Mouse (Mus musculus) embryonic facial prominence, embryonic 14.5 days (tissue): ENCODE measurements around the gene Ankrd61. TPM values are rescaled to one million over a fixed set of nuclear protein-coding genes. Genes with fewer than 3 reads are reported as not detected.
A peak's percentile ranks its signal among the peaks of the same experiment; 100 is the strongest.

ENCODE experiments used
- ATAC-seq: fragments of 200-750 bp; cut with Nextera tagmentation; 2 replicates; pipeline ENCODE4 v1.8.0; 2017; ENCODE audit warnings: low read depth, moderate number of reproducible peaks, moderate TSS enrichment
- DNase-seq: peaks from one replicate; pipeline ENCODE4 v3.0.0-alpha.2; 2015; ENCODE audit warnings: low spot score
- H3K27ac ChIP-seq: fragments of 300-500 bp; sonication (generic); replicated peaks from 2 replicates; pipeline ENCODE4 v1.5.1; 2014; ENCODE audit warnings: low read depth, mild to moderate bottlenecking, low read length, moderate library complexity
- H3K27me3 ChIP-seq: fragments of 300-500 bp; sonication (generic); replicated peaks from 2 replicates; pipeline ENCODE4 v1.6.1; 2014; ENCODE audit warnings: low read length; ENCODE audit not compliant: control insufficient read depth, insufficient read depth
- H3K36me3 ChIP-seq: fragments of 300-500 bp; sonication (generic); 2 replicates; pipeline ENCODE4 v1.6.1; 2014; ENCODE audit warnings: low read length, mixed read lengths; ENCODE audit not compliant: control insufficient read depth, insufficient read depth
- H3K4me1 ChIP-seq: fragments of 300-500 bp; sonication (generic); 2 replicates; pipeline ENCODE4 v1.6.1; 2014; ENCODE audit warnings: antibody characterized with exemption, low read length; ENCODE audit not compliant: control insufficient read depth, insufficient read depth
- H3K4me2 ChIP-seq: fragments of 300-500 bp; sonication (generic); 2 replicates; pipeline ENCODE4 v1.6.1; 2014; ENCODE audit warnings: low read depth, mild to moderate bottlenecking, low read length, moderate library complexity, mixed read lengths
- H3K4me3 ChIP-seq: fragments of 300-500 bp; sonication (generic); 2 replicates; pipeline ENCODE4 v1.5.1; 2014; ENCODE audit warnings: low read depth, mild to moderate bottlenecking, low read length
- H3K9ac ChIP-seq: fragments of 300-500 bp; sonication (generic); 2 replicates; pipeline ENCODE4 v1.6.1; 2014; ENCODE audit warnings: low read depth, mild to moderate bottlenecking, low read length, moderate library complexity, mixed read lengths
- H3K9me3 ChIP-seq: fragments of 300-500 bp; sonication (generic); 2 replicates; pipeline ENCODE4 v1.6.1; 2016; ENCODE audit warnings: low read length; ENCODE audit not compliant: control insufficient read depth
- WGBS: fragments of 180-500 bp; shearing (Covaris S2); extraction: QIAGEN DNeasy Blood & Tissue Kit; methylation state at CpG from one replicate; pipeline ENCODE4 v1.1.7; 2014; 5-methylcytosine and 5-hydroxymethylcytosine counted together
- polyA plus RNA-seq: library from polyadenylated mRNA; unstranded; fragments of >200 nt; fragmentation: Nextera tagmentation; extraction: Ambion mirVana; gene quantifications from 2 replicates; pipeline ENCODE4 v1.2.1, GENCODE M21; 2014

The Ankrd61 gene
- polyA plus RNA-seq, 1 experiment from 2014 or later: 0.18 TPM

- H3K27me3 ChIP-seq: no peaks in the 10 kb centered on the region
- peaks cover 33% of the 10 kb centered on the region for H3K36me3 ChIP-seq
- no peak for ATAC-seq
- peak overlapping the region; percentile 55 for H3K9ac ChIP-seq
- peak overlapping the region; percentile 67 for H3K4me2 ChIP-seq
- peak overlapping the region; percentile 77 for H3K27ac ChIP-seq
- peak overlapping the region; percentile 76 for H3K4me3 ChIP-seq
- no peaks in the 10 kb centered on the region for H3K9me3 ChIP-seq
- DNase-seq: peak; percentile 14
- 2% methylated on average over 9 of the region's 9 CpGs for WGBS
- H3K4me1 ChIP-seq: peaks cover 15% of the 10 kb centered on the region; the same call in 1 of the 2 replicates
These were observed 11.4 kb upstream of the Ankrd61 start for GRCm38 (mm10) chr5:143908926-143909325.

GRCm38 (mm10) chr5:143906429-143906828, 8.9 kb upstream of the Ankrd61 start:
- Histone ChIP-seq H3K36me3 (peaks cover 51% of the 10 kb centered on the region), H3K4me2 (no peak overlapping the region), H3K4me1 (peaks cover 15% of the 10 kb centered on the region; the same call in 1 of the 2 replicates), H3K9ac (no peak overlapping the region), H3K27ac (no peak overlapping the region), H3K4me3 (no peak overlapping the region), H3K27me3 (no peaks in the 10 kb centered on the region), H3K9me3 (no peaks in the 10 kb centered on the region)
- WGBS: 84% methylated on average over 8 of the region's 8 CpGs
- DNase-seq: no peak
- ATAC-seq: no peak

GRCm38 (mm10) chr5:143903813-143904212, 6.3 kb upstream of the Ankrd61 start:
- H3K4me2 ChIP-seq: no peak overlapping the region
- ATAC-seq (no peak), DNase-seq (no peak)
- no peaks in the 10 kb centered on the region for H3K27me3 ChIP-seq
- peaks cover 71% of the 10 kb centered on the region for H3K36me3 ChIP-seq
- H3K4me1 ChIP-seq: peaks cover 7% of the 10 kb centered on the region; the same call in 1 of the 2 replicates
- H3K4me3 ChIP-seq: no peak overlapping the region
- no peak overlapping the region for H3K9ac ChIP-seq
- no peak overlapping the region for H3K27ac ChIP-seq
- WGBS: 90% methylated on average over 4 of the region's 4 CpGs
- H3K9me3 ChIP-seq: no peaks in the 10 kb centered on the region

- H3K27ac ChIP-seq: no peak overlapping the region
- no peak overlapping the region for H3K4me2 ChIP-seq
- no peak overlapping the region for H3K9ac ChIP-seq
- no peaks in the 10 kb centered on the region for H3K27me3 ChIP-seq
- H3K4me3 ChIP-seq: no peak overlapping the region
- WGBS: 83% methylated on average over 3 of the region's 3 CpGs
- DNase-seq (no peak), ATAC-seq (no peak)
- H3K4me1 ChIP-seq: no peaks in the 10 kb centered on the region
- H3K36me3 ChIP-seq: peaks cover 83% of the 10 kb centered on the region
- H3K9me3 ChIP-seq: no peaks in the 10 kb centered on the region
These were observed 4.6 kb upstream of the Ankrd61 start for GRCm38 (mm10) chr5:143902111-143902510.

GRCm38 (mm10) chr5:143893396-143893795, 4.1 kb downstream of the Ankrd61 start:
- no peaks in the 10 kb centered on the region for H3K4me1 ChIP-seq
- 76% methylated on average over 5 of the region's 5 CpGs for WGBS
- ATAC-seq: peak; percentile 53; the same call in 1 of the 2 replicates
- no peak overlapping the region for H3K4me3 ChIP-seq
- peaks cover 78% of the 10 kb centered on the region for H3K36me3 ChIP-seq
- peak; percentile 47 for DNase-seq
- H3K27me3 ChIP-seq: no peaks in the 10 kb centered on the region
- no peak overlapping the region for H3K4me2 ChIP-seq
- no peaks in the 10 kb centered on the region for H3K9me3 ChIP-seq
- no peak overlapping the region for H3K9ac ChIP-seq
- H3K27ac ChIP-seq: no peak overlapping the region

GRCm38 (mm10) chr5:143892255-143892886, 5.1 kb downstream of the Ankrd61 start:
- Histone ChIP-seq H3K9ac (no peak overlapping the region), H3K36me3 (peaks cover 78% of the 10 kb centered on the region), H3K9me3 (no peaks in the 10 kb centered on the region), H3K27ac (no peak overlapping the region), H3K4me2 (no peak overlapping the region), H3K4me1 (no peaks in the 10 kb centered on the region), H3K27me3 (no peaks in the 10 kb centered on the region), H3K4me3 (no peak overlapping the region)
- ATAC-seq (no peak), DNase-seq (no peak)
- 76% methylated on average over 9 of the region's 9 CpGs for WGBS

- ATAC-seq (no peak), DNase-seq (no peak)
- no peak overlapping the region for H3K27ac ChIP-seq
- peaks cover 83% of the 10 kb centered on the region for H3K36me3 ChIP-seq
- no peak overlapping the region for H3K9ac ChIP-seq
- no peak overlapping the region for H3K4me3 ChIP-seq
- H3K27me3 ChIP-seq: no peaks in the 10 kb centered on the region
- no peaks in the 10 kb centered on the region for H3K9me3 ChIP-seq
- H3K4me2 ChIP-seq: no peak overlapping the region
- 79% methylated on average over 6 of the region's 6 CpGs for WGBS
- no peaks in the 10 kb centered on the region for H3K4me1 ChIP-seq
These were observed 6.7 kb downstream of the Ankrd61 start for GRCm38 (mm10) chr5:143890741-143891140.

- Histone ChIP-seq H3K4me3 (no peak overlapping the region), H3K9ac (no peak overlapping the region), H3K27me3 (no peaks in the 10 kb centered on the region), H3K36me3 (peaks cover 98% of the 10 kb centered on the region), H3K27ac (no peak overlapping the region), H3K4me2 (no peak overlapping the region), H3K4me1 (no peaks in the 10 kb centered on the region), H3K9me3 (no peaks in the 10 kb centered on the region)
- 98% methylated on average over 3 of the region's 3 CpGs for WGBS
- DNase-seq: no peak
- no peak for ATAC-seq
These were observed 12.2 kb downstream of the Ankrd61 start for GRCm38 (mm10) chr5:143885274-143885673.

GRCm38 (mm10) chr5:143874571-143874970, 22.9 kb downstream of the Ankrd61 start:
- Histone ChIP-seq H3K36me3 (peaks cover 71% of the 10 kb centered on the region), H3K4me3 (no peak overlapping the region), H3K27ac (no peak overlapping the region), H3K9me3 (no peaks in the 10 kb centered on the region), H3K9ac (no peak overlapping the region), H3K27me3 (no peaks in the 10 kb centered on the region), H3K4me1 (no peaks in the 10 kb centered on the region), H3K4me2 (no peak overlapping the region)
- ATAC-seq: no peak
- DNase-seq: no peak
- 69% methylated on average over 4 of the region's 4 CpGs for WGBS
